Mouse (Mus musculus) embryonic facial prominence, embryonic 11.5 days (tissue): ENCODE results near the gene Tnfrsf8. TPM values are rescaled to one million over a fixed set of nuclear protein-coding genes. Genes with fewer than 3 reads are reported as not detected.
"Not testable (repeated sequence)": the region's sequence is repeated elsewhere in the genome, so short reads cannot be mapped to it uniquely, and the experiment has no call there.

ENCODE experiments used
- ATAC-seq: fragments of 200-750 bp; cut with Nextera tagmentation; replicated peaks from 2 replicates; pipeline ENCODE4 v1.8.0; 2017; ENCODE audit warnings: low read depth; ENCODE audit not compliant: insufficient number of reproducible peaks, low FRiP score, low TSS enrichment
- DNase-seq: peaks from one replicate; pipeline ENCODE4 v3.0.0-alpha.2; 2015; ENCODE audit warnings: low spot score
- H3K27ac ChIP-seq: fragments of 300-500 bp; sonication (generic); replicated peaks from 2 replicates; pipeline ENCODE4 v1.5.1; 2014; ENCODE audit warnings: mild to moderate bottlenecking, low read depth, low read length, control low read depth
- H3K27me3 ChIP-seq: fragments of 300-500 bp; sonication (generic); 2 replicates; pipeline ENCODE4 v1.6.1; 2014; ENCODE audit warnings: mild to moderate bottlenecking, low read length, moderate library complexity, mixed read lengths; ENCODE audit not compliant: control insufficient read depth, insufficient read depth
- H3K36me3 ChIP-seq: fragments of 300-500 bp; sonication (generic); replicated peaks from 2 replicates; pipeline ENCODE4 v1.6.1; 2014; ENCODE audit warnings: low read depth, mild to moderate bottlenecking, low read length, moderate library complexity, mixed read lengths; ENCODE audit not compliant: control insufficient read depth, insufficient read depth
- H3K4me1 ChIP-seq: fragments of 300-500 bp; sonication (generic); 2 replicates; pipeline ENCODE4 v1.6.1; 2014; ENCODE audit warnings: low read length, mixed read lengths; ENCODE audit not compliant: control insufficient read depth, insufficient read depth
- H3K4me2 ChIP-seq: fragments of 300-500 bp; sonication (generic); 2 replicates; pipeline ENCODE4 v1.6.1; 2014; ENCODE audit warnings: low read depth, mild to moderate bottlenecking, control low read depth, low read length, moderate library complexity
- H3K4me3 ChIP-seq: fragments of 300-500 bp; sonication (generic); 2 replicates; pipeline ENCODE4 v1.5.1; 2014; ENCODE audit warnings: low read depth, low read length, control low read depth
- H3K9ac ChIP-seq: fragments of 300-500 bp; sonication (generic); replicated peaks from 2 replicates; pipeline ENCODE4 v1.6.1; 2014; ENCODE audit warnings: mild to moderate bottlenecking, control low read depth, low read length
- H3K9me3 ChIP-seq: fragments of 300-500 bp; sonication (generic); replicated peaks from 2 replicates; pipeline ENCODE4 v1.6.1; 2016; ENCODE audit warnings: mild to moderate bottlenecking, low read length, inconsistent platforms, mixed read lengths; ENCODE audit not compliant: control insufficient read depth
- WGBS: fragments of 180-500 bp; shearing (Covaris S2); extraction: QIAGEN DNeasy Blood & Tissue Kit; methylation state at CpG from one replicate; pipeline ENCODE4 v1.1.7; 2014; 5-methylcytosine and 5-hydroxymethylcytosine counted together
- polyA plus RNA-seq: library from polyadenylated mRNA; unstranded; fragments of >200 nt; fragmentation: Nextera tagmentation; extraction: Ambion mirVana; gene quantifications from 2 replicates; pipeline ENCODE4 v1.2.1, GENCODE M21; 2014

Gene Tnfrsf8
- 0.08 TPM in 1 of 2 replicates, not detected in the other for polyA plus RNA-seq

GRCm38 (mm10) chr4:145314836-145315467, at the start of gene Tnfrsf8:
Gene Tnfrsf8, minus strand, starts transcription at chr4:145315164.
- DNase-seq = no peak
- Histone ChIP-seq H3K4me2 (no peak within 1 kb of the TSS), H3K36me3 (no peaks in the 10 kb centered on the region), H3K4me1 (no peaks in the 10 kb centered on the region), H3K27ac (no peak within 1 kb of the TSS), H3K9ac (no peak within 1 kb of the TSS), H3K4me3 (no peak within 1 kb of the TSS), H3K27me3 (peaks cover 4% of the 10 kb centered on the region; the same call in 1 of the 2 replicates), H3K9me3 (no peaks in the 10 kb centered on the region)
- ATAC-seq = no peak
- 2% methylated on average over 24 of the region's 24 CpGs for WGBS

DNA sequence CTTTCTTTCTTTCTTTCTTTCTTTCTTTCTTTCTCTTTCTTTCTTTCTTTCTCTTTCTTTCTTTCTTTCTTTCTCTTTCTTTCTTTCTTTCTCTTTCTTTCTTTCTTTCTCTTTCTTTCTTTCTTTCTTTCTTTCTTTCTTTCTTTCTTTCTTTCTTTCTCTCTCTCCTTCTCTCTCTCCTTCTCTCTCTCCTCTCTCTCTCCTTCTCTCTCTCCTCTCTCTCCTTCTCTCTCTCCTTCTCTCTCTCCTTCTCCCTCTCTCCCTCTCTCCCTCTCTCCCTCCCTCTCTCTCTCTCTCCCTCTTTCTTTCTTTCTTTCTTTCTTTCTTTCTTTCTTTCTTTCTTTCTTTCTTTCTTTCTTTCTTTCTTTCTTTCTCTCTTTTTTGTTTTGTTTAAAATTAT, 46.7 kb upstream of the Tnfrsf8 start:
- H3K9ac ChIP-seq, H3K27ac ChIP-seq, DNase-seq, H3K4me3 ChIP-seq, H3K27me3 ChIP-seq, H3K4me1 ChIP-seq, ATAC-seq, H3K36me3 ChIP-seq, H3K9me3 ChIP-seq, H3K4me2 ChIP-seq: not testable (repeated sequence)

DNA sequence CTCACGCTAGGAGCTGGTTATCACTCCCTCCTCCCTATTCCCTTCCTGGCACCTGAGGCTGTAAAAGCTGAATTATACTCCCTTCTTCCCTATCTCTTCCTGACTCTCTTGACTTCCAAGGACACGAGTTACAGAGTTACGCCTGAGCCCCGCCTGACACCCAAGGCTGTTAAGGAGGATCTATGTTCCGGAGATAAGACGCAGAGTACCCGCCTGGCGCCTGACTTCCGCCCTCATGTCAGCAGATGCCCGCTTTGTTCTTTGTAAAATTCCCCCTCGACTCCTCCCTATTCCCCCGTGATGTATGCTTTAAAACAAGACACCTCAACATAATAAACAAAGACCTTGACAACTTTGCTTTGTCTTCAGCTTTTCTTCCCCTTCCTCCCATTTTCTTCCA, 46.1 kb upstream of the Tnfrsf8 start:
- H3K36me3 ChIP-seq = no peaks in the 10 kb centered on the region
- H3K4me1 ChIP-seq = no peaks in the 10 kb centered on the region
- no peak overlapping the region for H3K4me3 ChIP-seq
- ATAC-seq = no peak
- 24% methylated on average over 12 of the region's 12 CpGs for WGBS
- DNase-seq = no peak
- no peaks in the 10 kb centered on the region for H3K9me3 ChIP-seq
- H3K9ac ChIP-seq = no peak overlapping the region
- H3K27ac ChIP-seq = no peak overlapping the region
- no peaks in the 10 kb centered on the region for H3K27me3 ChIP-seq
- no peak overlapping the region for H3K4me2 ChIP-seq

DNA sequence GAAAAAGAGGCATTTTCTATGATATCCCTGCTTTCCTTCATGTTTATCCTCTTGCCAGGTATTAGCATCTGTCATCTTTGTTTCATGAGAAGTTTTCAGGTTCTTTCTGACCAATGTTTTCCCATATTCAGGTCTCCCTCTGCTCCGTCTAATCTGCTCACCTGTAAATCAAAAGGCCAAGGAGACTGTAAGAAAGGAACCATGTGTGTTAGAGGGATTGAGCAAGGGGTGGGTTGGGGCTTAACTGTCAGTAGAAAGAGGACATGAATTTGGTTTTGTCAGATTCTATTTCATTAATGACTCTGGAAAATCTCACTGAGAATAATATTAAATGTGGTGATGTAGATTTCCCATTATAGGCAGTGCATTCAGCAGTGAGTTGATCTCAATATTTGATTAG, 45.6 kb upstream of the Tnfrsf8 start:
- no peaks in the 10 kb centered on the region for H3K36me3 ChIP-seq
- no peaks in the 10 kb centered on the region for H3K4me1 ChIP-seq
- H3K27me3 ChIP-seq = no peaks in the 10 kb centered on the region
- 83% methylated on average over 1 of the region's 1 CpGs for WGBS
- H3K9me3 ChIP-seq = no peaks in the 10 kb centered on the region
- H3K27ac ChIP-seq = no peak overlapping the region
- no peak for DNase-seq
- no peak overlapping the region for H3K4me2 ChIP-seq
- no peak for ATAC-seq
- H3K9ac ChIP-seq = no peak overlapping the region
- no peak overlapping the region for H3K4me3 ChIP-seq

- DNase-seq (no peak), ATAC-seq (no peak)
- no peak overlapping the region for H3K9ac ChIP-seq
- no peak overlapping the region for H3K27ac ChIP-seq
- no peaks in the 10 kb centered on the region for H3K4me1 ChIP-seq
- H3K27me3 ChIP-seq = no peaks in the 10 kb centered on the region
- no peaks in the 10 kb centered on the region for H3K9me3 ChIP-seq
- H3K4me2 ChIP-seq = no peak overlapping the region
- H3K4me3 ChIP-seq = no peak overlapping the region
- H3K36me3 ChIP-seq = no peaks in the 10 kb centered on the region
These were observed 41.3 kb upstream of the Tnfrsf8 start for GRCm38 (mm10) chr4:145356234-145356633.

- WGBS = 43% methylated on average over 2 of the region's 2 CpGs
- DNase-seq = no peak
- ATAC-seq = no peak
These were observed 38.9 kb upstream of the Tnfrsf8 start for GRCm38 (mm10) chr4:145353855-145354254.

DNA sequence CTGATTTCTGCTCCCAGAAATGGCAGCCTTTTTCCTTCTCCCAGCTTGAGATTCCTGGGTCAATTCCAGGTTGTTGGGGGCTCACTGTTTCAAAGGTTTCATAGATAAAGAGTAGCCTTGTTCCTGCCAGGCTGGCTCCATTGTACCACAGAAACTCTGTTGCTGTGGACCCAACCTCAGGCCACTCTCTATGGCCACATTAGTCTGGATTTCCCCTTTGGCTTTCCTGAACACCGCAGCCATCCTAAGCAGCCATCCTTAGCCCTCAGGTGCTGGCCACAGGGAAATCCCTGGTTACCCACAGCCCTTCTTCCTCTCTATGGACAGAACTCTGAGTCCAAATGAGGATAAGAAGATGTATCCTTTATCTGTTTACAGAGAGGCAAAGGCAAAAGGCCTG, 30.0 kb upstream of the Tnfrsf8 start:
- ATAC-seq = no peak
- no peaks in the 10 kb centered on the region for H3K9me3 ChIP-seq
- no peak overlapping the region for H3K4me3 ChIP-seq
- H3K36me3 ChIP-seq = no peaks in the 10 kb centered on the region
- no peaks in the 10 kb centered on the region for H3K4me1 ChIP-seq
- H3K27ac ChIP-seq = no peak overlapping the region
- no peak for DNase-seq
- no peak overlapping the region for H3K9ac ChIP-seq
- whole genome bisulfite sequencing = 83% methylated on average over 1 of the region's 1 CpGs
- no peaks in the 10 kb centered on the region for H3K27me3 ChIP-seq
- no peak overlapping the region for H3K4me2 ChIP-seq

More at GRCm38 (mm10) chr4:145353855-145354254, 38.9 kb upstream of the Tnfrsf8 start:
- H3K4me1 ChIP-seq = no peaks in the 10 kb centered on the region
- no peaks in the 10 kb centered on the region for H3K36me3 ChIP-seq
- no peak overlapping the region for H3K27ac ChIP-seq
- H3K9me3 ChIP-seq = no peaks in the 10 kb centered on the region
- no peaks in the 10 kb centered on the region for H3K27me3 ChIP-seq
- no peak overlapping the region for H3K4me3 ChIP-seq
- no peak overlapping the region for H3K4me2 ChIP-seq
- no peak overlapping the region for H3K9ac ChIP-seq

GRCm38 (mm10) chr4:145341879-145342809, 27.2 kb upstream of the Tnfrsf8 start:
- Histone ChIP-seq H3K4me2 (no peak overlapping the region), H3K27me3 (no peaks in the 10 kb centered on the region), H3K27ac (no peak overlapping the region), H3K36me3 (no peaks in the 10 kb centered on the region), H3K9me3 (no peaks in the 10 kb centered on the region), H3K4me1 (no peaks in the 10 kb centered on the region), H3K9ac (no peak overlapping the region), H3K4me3 (no peak overlapping the region)
- DNase-seq (no peak), ATAC-seq (no peak)
- WGBS = 82% methylated on average over 6 of the region's 6 CpGs
